Mouse (Mus musculus): Measurements from ENCODE around the gene Actr5.

The Actr5 gene

DNA sequence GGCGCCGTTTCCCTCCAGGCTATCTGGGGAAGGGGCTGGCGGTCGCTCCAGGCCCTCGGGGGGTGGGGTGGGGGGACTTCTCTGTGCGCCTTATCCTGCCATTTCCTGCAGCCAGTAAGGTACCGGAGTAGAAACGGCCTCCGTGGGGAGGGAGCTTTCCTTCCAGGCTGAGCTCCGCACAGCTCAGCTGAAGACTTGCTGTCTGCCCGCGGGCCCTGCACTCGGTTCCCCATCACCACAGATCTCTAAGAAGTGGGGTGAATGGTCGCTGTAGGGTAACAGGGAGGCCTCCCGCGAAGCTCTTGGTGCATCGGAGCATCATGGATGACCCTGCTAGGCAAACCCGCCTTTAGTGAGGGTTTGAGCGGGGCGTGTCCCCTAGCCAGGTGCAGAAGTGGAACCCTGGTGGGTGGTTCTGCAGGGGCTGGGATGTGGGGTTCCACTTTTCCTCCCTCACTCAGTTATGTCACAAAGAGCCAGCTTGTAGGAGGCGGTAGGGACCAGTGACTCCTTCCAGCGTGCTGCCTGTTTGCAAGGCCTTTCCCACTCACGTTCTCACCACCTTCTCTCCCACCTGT lies 43.8 kb downstream of the Actr5 start:
- no peak for DNase-seq

DNA sequence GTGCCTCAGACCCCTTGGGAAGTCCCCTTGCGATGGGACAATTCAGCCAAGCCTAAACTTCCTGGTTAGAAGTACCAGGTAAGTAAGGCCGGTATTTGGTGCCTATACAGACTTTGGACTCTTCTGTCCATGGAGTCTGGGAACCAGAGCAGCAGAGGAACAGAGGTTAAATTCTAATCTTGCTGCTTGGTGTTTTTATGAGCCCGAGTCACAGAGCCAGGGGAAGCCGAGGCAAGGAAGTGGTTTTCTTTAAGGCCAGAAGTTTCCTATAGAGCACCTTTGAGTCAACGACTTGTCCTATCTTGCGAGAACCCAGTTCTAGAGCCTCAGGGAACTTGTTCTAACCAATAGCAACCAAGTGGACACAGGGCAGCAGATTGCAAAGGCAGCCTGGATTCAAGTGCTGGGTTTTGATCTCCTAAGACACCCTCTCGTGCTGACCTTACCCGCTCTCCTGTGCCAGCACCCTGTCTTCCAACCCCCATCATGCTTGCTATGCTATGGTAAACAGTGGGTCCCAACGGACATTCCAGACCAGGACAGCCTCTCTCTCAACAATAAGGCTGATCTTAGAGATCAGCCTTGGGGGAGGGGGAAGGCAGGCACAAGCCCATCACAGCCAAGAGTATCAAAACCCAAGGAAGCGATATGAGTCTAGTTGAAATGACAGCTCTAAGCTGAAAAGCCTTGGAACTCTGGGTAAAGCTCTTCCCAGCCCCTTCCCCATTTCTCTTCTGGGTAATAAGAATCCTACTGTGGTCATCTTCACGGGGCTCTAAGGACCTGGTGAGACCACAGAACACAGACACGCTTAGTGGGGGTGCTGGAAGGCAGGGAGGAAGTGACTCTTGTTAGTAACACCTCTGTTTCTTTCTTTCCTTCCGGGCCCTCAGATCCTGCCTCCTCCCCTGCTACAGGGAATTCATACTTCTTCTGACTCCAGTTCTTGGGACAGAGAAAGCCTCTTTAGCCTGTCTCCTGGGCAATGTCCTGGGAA lies 44.8 kb downstream of the Actr5 start:
- DNase-seq: peak; percentile 64 to 68

DNA sequence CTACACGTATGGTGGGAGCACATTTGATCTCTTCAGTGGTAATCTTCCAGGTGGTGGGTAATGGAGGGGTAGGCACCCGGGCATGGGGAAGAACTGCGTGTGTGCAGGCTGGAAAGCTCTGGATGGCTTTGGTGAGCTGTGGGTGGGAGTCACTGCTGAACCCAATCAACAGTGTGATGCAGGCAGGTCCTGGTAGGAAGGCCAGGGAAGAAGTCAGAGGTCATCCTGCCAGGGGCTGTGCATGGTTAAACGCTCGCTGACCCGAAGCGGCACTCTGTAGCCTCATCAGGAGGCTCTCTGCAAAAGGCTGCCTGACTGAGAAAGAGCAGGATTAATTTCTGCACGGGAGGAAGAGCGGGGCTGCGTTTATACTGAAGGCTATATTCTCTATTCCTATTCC lies 45.9 kb downstream of the Actr5 start:
- DNase-seq: peak; percentile 84

DNA sequence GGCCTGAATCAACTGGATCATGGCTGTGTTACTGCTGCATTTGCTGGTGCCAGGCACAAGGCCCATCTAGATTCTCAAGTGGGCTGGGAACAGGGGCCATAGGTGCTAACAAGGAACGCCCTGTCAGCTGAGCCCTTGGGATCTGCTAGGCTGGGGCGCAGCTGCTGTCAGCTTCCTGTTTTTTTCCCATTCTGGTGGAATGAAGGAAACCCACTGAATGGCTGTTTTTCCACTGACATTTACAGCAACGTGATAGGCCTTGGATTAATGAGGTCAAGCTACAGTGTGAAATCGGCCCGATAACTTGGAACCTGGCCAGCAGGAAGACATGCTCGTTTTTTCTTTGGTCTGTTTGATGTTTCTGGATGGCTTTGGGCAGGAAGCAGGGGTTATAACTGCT lies 48.1 kb downstream of the Actr5 start:
- peak; percentile 76 to 85 for DNase-seq

DNA sequence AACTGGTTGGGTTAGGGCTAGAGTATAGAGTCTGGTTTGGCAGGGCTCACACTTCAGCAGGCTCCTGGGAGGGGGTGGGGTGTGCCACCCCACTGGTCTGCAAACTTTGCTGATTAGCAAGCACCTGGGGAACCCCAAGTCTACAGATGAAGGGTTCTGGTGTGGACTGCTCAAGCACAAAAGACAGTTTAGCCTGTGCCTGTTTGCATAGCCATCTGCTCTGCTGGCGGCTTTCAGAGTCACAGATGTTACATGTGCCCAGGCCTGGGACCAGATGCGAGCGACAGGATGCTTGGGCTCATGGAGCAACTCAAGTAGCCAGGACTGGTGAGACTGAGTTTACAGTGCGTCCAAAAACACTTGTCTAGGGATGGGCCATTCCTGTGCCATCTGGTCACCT lies 48.8 kb downstream of the Actr5 start:
- no peak for DNase-seq

DNA sequence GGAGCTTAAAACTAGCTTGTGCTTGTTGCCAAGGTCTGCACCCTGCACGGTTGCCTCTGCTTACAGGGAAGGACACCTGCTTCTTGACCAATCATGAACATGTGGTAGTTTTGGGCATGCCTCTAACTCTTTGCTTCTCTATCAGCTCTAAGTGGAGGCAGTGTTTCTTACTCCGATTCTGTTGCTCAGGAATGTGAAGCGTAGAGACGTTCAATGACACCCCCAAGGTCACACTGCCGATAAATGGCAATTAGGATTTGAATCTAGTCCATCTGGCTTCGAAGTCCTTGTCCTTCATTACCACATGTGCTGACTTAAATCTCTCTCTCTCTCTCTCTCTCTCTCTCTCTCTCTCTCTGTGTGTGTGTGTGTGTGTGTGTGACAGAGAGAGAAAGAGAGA lies 49.4 kb downstream of the Actr5 start:
- DNase-seq: no peak

DNA sequence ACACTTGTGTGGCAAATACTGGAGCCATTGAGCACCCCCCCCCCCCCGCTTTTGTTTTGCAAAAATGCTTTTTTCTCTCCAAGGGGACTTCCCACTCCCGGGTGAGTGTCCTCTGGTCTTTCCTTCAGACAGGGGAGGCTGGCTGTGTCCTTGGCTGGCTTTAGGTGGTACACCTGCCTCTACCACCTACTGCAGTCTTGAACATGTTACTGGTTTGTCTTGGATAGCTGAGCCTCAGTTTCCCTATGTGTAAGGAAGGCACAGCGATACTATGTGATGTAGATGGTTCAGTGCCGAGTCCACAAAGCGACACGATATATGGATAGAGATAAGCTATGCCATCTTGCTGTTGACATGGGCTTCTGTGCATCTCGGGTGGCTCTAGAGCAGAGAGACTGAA lies 50.1 kb downstream of the Actr5 start:
- DNase-seq: no peak

DNA sequence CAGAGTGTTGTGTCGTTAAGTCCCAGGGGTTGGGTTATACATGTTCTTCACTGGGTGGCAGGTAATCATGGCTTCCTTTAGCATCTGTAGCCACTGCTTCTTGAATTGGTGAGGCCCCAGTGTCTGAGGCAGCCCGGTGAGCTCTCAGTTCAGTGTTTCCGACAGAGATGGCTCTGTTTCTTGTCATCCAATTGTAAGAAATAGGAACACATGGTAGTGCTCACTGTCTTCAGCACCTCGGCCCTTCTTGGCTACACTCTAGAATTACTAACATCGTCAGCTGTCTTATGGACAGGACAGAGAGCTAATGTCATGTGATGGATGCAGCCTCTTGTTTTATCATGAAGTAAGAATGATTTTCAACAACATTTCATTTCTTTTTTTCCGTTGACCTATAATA lies 50.5 kb downstream of the Actr5 start:
- DNase-seq: no peak

DNA sequence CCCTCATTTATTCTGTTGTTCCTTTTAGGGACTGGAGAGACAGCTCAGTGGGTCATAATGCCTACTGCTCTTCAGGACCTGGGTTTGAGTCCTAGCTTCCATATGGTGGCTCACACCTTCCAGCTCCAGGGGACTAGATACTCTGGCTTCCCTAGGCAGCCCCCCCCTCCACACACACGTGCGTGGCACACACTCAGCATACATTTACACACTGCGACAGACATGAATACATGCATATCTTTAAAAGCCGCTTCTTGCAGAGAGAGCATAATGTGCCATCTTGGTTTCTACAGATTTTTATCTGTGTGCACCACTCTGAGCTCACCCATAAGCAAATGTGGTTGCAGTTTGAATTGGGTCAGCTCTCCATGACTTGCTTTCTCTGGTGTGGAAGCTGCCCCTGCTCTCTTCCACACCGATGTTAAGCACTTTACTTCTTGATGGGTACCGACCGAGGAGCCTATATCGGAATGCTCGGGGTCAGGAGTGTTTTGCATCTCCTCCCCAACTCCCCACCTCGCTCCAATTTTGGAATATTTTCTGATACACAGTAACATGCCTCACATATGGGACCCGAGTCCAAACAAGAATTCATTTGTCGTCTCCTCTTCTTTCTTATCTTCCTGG lies 51.3 kb downstream of the Actr5 start:
- DNase-seq: no peak

DNA sequence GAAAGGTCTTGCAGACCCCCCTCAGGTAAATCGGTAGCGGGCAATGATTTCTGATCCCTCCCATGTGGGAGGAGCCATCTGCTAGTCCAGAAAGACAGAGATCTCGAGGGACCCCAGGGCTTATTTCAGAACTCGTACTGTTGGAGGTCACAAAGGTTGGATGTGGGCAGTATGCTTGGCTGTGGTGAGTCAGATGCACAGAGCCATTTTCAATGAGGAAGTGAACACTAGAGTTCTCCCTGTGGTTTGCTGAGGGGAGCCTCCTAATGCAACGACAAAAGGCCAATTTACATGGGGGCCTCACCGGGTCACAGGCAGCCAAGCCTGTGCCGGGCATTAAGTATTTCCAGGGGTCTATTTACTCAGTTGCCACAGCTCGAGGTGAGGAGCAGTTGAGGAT lies 53.3 kb downstream of the Actr5 start:
- DNase-seq: no peak

DNA sequence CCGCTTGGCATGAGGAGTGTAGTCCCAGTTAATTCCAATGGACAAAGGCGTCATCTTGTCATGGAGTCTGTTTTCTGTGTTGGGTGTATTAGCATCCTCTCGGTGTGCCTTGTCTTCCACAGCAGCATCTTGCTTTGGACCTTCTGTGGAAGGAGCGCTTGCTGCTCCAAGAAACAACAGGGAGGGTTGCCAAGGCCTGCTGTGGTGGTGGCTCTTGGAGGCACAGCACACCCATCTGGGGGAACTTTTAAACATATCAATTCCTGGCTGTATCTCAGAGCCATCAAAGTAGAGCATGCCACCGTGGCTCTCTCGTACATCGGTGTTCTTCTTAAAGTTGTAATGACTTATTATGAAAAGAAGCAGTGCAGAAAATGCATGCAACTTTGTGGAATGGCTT lies 54.4 kb downstream of the Actr5 start:
- no peak for DNase-seq

DNA sequence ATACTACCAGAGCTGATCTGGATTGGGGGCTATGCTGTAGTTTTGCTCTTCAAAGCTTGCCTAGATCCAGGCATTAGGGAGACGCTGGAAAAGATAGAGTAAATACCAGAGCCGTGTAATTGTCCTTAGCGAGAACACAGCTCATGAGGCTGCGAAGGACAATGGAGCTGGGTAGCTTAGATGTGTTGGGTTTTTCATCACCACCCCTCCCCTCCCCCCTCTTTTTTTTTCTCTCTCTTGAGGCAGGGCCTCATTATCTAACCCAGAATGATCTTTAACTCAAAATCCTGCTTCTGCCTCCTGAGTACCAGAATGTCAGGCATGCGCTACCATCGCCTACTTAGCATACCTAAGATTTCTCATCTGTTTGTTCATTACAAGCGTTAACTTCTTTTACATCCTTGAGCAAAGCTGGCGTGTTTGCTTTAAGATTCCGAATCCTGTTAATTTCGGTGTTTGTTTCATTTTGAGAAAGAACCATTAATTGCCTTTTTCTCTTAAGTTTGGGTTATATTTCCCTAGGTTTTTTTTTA lies 55.7 kb downstream of the Actr5 start:
- DNase-seq: no peak

DNA sequence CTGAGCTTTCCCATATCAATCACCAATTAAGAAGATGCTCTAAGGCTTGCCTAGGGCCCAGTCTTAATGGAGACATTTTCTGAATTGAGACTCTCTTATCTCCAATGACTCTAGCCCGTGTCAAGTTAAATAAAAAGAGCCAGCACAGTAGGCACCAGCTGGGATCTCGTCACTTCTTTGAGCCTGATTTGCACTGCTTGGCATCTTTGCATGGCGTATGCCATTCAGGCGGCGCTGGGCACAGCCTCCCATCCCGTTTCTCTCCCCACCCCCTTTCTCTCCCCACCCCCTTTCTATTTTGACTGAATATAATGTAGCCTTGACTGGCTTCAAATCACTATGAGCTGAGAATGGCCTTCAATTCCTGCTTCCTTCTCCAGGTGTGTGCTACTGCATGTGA lies 57.0 kb downstream of the Actr5 start:
- DNase-seq: no peak

DNA sequence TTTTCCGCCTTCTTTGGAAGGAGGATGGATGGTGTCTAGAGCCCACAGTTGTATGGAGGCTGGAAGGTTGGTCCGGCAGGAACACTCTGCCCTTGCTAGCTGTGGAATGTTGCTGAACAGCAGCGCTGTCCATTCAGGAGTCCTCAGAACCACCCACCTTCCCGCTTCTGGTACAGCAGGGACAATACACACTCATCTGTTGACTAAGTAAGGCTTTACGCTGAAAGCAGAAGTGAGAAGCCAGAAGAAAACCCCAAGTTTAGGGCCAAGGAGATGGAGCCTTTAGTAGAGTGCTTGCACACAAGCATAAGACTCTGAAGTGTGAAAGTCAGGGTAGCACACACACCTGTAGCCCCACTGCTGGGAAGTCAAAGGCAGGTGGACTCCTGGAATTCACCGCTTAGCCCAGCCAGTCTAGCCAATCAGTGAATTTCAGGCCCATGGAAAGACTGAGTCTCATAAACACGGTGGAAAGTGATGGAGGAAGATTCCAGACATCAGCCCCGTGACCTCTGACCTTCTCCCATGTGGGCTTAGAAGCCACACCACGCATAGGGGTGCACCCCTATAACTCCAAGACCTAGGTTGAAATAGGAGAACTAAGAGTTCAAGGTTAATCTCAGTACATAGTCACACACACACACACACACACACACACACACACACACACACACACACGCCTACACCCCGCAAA lies 57.8 kb downstream of the Actr5 start:
- DNase-seq: no peak

DNA sequence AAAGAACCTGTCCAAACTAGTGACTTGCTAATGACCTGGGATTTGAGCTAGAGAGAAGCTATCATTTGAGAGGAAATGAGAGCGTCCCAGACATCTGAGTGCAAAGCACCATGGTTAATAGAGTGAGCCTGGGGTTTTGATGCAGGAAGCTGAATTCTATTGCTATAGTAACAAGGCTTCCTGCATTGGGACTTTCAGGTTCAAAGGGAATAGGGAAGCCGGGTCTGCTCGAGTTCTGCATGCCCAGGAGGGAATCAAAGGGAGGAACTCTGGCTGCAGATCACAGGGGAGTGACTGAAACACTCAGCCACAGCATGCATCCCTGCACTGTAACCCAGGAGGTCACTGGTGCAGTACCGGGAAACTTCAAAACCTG lies 58.3 kb downstream of the Actr5 start:
- no peak for DNase-seq

DNA sequence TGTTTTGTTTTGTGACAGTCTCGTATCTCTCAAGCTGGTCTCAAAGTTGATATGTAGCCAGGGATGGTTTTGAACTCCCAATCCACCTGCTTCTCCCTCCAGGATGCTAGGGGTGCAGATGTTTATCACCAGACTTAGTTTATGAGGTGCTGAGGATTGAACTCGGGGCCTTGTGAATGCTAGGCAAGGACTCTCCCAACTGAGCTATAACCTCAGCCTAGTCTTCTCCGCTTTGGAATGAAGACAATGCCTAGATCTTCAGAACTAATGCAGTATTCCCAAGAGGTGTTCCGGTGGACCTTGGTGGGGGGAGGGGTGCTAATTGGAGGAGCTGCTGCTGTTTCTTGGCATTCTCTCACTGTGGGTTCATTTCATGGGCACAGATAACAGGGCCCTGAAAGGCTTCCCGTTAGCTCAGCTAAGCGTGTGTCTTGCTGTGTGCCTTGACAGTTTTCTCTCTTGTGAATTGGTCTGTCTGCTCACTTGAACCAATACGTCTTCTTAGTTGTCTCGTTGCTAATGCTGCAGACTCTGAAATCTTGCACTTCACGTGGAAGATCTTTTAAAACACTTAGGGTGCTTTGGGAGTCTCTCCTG lies 59.7 kb downstream of the Actr5 start:
- no peak for DNase-seq

DNA sequence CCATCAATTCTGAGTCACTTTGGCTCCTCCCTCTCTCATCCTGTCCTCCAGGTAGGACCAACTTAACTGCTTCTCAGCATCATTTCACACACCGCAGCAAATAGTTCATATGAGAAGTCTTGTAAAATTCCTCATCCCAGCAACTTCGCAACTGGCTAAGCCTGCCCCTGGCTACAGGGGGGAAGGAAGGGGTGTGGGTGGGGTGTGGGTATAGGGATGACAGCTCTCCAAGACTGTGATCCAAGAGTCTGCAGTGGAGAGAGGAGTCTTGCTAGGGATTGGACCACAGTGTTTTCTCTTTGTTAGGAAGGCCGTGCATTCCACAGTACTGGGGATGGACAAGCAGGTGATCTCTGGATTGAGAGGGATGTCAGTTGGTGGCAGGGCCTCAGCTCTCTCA lies 60.2 kb downstream of the Actr5 start:
- no peak for DNase-seq

DNA sequence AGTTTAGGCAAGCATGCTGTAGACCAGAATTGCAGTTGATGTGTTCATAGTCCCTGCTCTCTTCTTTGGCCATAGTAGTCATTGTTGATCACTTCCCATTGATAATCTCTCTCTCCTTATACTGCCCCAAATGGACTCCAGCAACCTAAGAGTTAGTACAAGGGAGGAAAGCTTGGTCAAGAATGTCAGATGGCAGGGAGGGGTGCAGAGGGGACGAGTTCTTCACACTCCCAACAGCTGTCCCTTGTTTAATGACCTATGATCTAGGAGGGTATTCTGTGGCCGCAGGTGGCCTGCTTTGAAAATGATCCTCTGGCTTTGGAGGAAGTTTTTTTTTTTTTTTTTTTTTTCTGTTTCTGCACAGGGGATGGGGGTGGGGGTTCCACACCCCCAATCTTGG lies 61.7 kb downstream of the Actr5 start:
- DNase-seq: no peak

DNA sequence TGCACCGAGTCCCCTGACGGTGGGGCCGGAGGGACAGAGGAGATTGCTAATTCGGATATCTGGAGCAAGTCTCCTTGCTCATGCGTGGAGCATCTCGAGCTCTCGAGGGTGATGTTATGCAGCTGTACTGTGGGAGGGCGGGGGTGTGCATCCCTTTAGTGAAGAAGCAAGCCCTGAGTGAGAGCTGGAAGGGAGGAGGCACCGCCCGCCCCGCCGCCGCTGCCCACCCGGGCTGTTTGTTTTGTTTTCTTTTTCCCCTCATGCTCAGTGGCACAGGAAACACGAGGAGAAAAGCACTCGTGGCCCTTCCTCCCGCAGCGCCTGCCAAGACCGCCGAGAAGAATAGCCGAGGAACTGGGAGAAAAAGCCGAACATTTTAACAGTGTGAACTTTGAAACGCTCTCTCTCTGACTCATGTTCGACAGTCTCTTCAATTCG lies 63.1 kb downstream of the Actr5 start:
- DNase-seq: peak; percentile 78
